Mouse (Mus musculus): ENCODE results near the gene Adam22.
"Not testable (repeated sequence)": the region's sequence is repeated elsewhere in the genome, so short reads cannot be mapped to it uniquely, and the experiment has no call there.

Gene Adam22

GRCm38 (mm10) chr5:8312324-8312723 lies 55.6 kb downstream of the Adam22 start:
- peak; percentile 38 for DNase-seq

GRCm38 (mm10) chr5:8310907-8311306 lies 57.1 kb downstream of the Adam22 start:
- DNase-seq = no peak

- DNase-seq = no peak
Measured at GRCm38 (mm10) chr5:8297719-8298419, 70.1 kb downstream of the Adam22 start.

- DNase-seq = peak; percentile 1
Measured at GRCm38 (mm10) chr5:8293287-8293686, 74.7 kb downstream of the Adam22 start.

GRCm38 (mm10) chr5:8291496-8291895 lies 76.5 kb downstream of the Adam22 start:
- DNase-seq = no peak

- DNase-seq = no peak
Measured at GRCm38 (mm10) chr5:8289678-8290614, 78.0 kb downstream of the Adam22 start.

- no peak for DNase-seq
Measured at GRCm38 (mm10) chr5:8284123-8284522, 83.8 kb downstream of the Adam22 start.

GRCm38 (mm10) chr5:8276141-8276540 lies 91.8 kb downstream of the Adam22 start:
- DNase-seq = no peak

- no peak for DNase-seq
Measured at GRCm38 (mm10) chr5:8257366-8257765, 110.6 kb downstream of the Adam22 start.

GRCm38 (mm10) chr5:8256487-8256886 lies 111.5 kb downstream of the Adam22 start:
- DNase-seq = no peak

- no peak for DNase-seq
Measured at GRCm38 (mm10) chr5:8244696-8245095, 123.3 kb downstream of the Adam22 start.

- DNase-seq = no peak
Measured at GRCm38 (mm10) chr5:8243064-8243615, 124.8 kb downstream of the Adam22 start.

GRCm38 (mm10) chr5:8242660-8243059 lies 125.3 kb downstream of the Adam22 start:
- no peak for DNase-seq

GRCm38 (mm10) chr5:8227073-8227472 lies 140.9 kb downstream of the Adam22 start:
- DNase-seq = no peak

- DNase-seq = no peak
Measured at GRCm38 (mm10) chr5:8224321-8224705, 143.6 kb downstream of the Adam22 start.

- no peak for DNase-seq
Measured at GRCm38 (mm10) chr5:8223597-8224320, 144.2 kb downstream of the Adam22 start.

- no peak for DNase-seq
Measured at GRCm38 (mm10) chr5:8221630-8222029, 146.3 kb downstream of the Adam22 start.

GRCm38 (mm10) chr5:8215841-8216240 lies 152.1 kb downstream of the Adam22 start:
- no peak for DNase-seq

GRCm38 (mm10) chr5:8184992-8185391 lies 183.0 kb downstream of the Adam22 start:
- DNase-seq = not testable (repeated sequence)

GRCm38 (mm10) chr5:8180646-8181045 lies 187.3 kb downstream of the Adam22 start:
- DNase-seq = no peak

GRCm38 (mm10) chr5:8178111-8178510 lies 189.8 kb downstream of the Adam22 start:
- DNase-seq = no peak

GRCm38 (mm10) chr5:8164773-8165172 lies 203.2 kb downstream of the Adam22 start:
- DNase-seq = peak; percentile 9

GRCm38 (mm10) chr5:8151645-8152044 lies 216.3 kb downstream of the Adam22 start:
- no peak for DNase-seq
